Mouse (Mus musculus) liver, embryonic 14.5 days (tissue): ENCODE data around the gene Kcnab2. TPM values are rescaled to one million over a fixed set of nuclear protein-coding genes. Genes with fewer than 3 reads are reported as not detected.

Experiments
- ATAC-seq: fragments of 200-750 bp; cut with Nextera tagmentation; 2 replicates; pipeline ENCODE4 v1.8.0; 2017; ENCODE audit warnings: moderate number of reproducible peaks, mild to moderate bottlenecking, moderate library complexity; ENCODE audit not compliant: insufficient read depth
- DNase-seq, 3 experiments: peaks; one replicate each; pipeline ENCODE4 v3.0.0-alpha.2; 2012 to 2013; ENCODE audit warnings: low read depth in 3 of 3, low spot score in 3 of 3
- H3K27ac ChIP-seq: fragments of 300-500 bp; sonication (generic); 2 replicates; pipeline ENCODE4 v1.5.1; 2014; ENCODE audit warnings: moderate library complexity, mild to moderate bottlenecking, control low read depth, inconsistent platforms
- H3K27me3 ChIP-seq: fragments of 300-500 bp; sonication (generic); 2 replicates; pipeline ENCODE4 v1.6.1; 2014; ENCODE audit warnings: mild to moderate bottlenecking, low read length, moderate library complexity; ENCODE audit not compliant: control insufficient read depth, insufficient read depth
- H3K36me3 ChIP-seq: fragments of 300-500 bp; sonication (generic); replicated peaks from 2 replicates; pipeline ENCODE4 v1.6.1; 2014; ENCODE audit warnings: low read depth; ENCODE audit not compliant: control insufficient read depth, insufficient read depth
- H3K4me1 ChIP-seq, 2 experiments: fragments of 200-500 bp in 1 of 2; fragments of 300-500 bp in 1 of 2; sonication (generic) in 1 of 2; replicated peaks; 2 replicates each; pipeline ENCODE4 v1.6.1; 2012 to 2014; ENCODE audit warnings: antibody characterized with exemption in 1 of 2, inconsistent platforms in 1 of 2, low read length in 1 of 2; ENCODE audit not compliant: control insufficient read depth in 2 of 2, insufficient read depth in 2 of 2
- H3K4me2 ChIP-seq: fragments of 300-500 bp; sonication (generic); 2 replicates; pipeline ENCODE4 v1.6.1; 2014; ENCODE audit warnings: low read depth, mild to moderate bottlenecking, control low read depth, moderate library complexity
- H3K4me3 ChIP-seq, 2 experiments: fragments of 200-500 bp in 1 of 2; fragments of 300-500 bp in 1 of 2; sonication (generic) in 1 of 2; 2 replicates each; pipeline ENCODE4 v1.5.1; 2012 to 2014; ENCODE audit warnings: low read depth in 2 of 2, low read length in 2 of 2, mild to moderate bottlenecking in 2 of 2, control low read depth in 1 of 2, inconsistent platforms in 1 of 2, moderate library complexity in 1 of 2; ENCODE audit not compliant: insufficient read depth in 1 of 2
- H3K9ac ChIP-seq: fragments of 300-500 bp; sonication (generic); replicated peaks from 2 replicates; pipeline ENCODE4 v1.6.1; 2014; ENCODE audit warnings: mild to moderate bottlenecking, control low read depth, moderate library complexity
- H3K9me3 ChIP-seq: fragments of 300-500 bp; sonication (generic); 2 replicates; pipeline ENCODE4 v1.6.1; 2016; ENCODE audit warnings: low read length, mixed read lengths; ENCODE audit not compliant: control insufficient read depth
- CTCF ChIP-seq: IDR thresholded peaks from 2 replicates; pipeline ENCODE4 v1.5.1; 2016; ENCODE audit warnings: antibody characterized with exemption, low read depth, control low read depth
- EP300 ChIP-seq: IDR thresholded peaks from 2 replicates; pipeline ENCODE4 v1.6.1; 2016; ENCODE audit warnings: antibody characterized with exemption, low read depth
- WGBS: fragments of 180-500 bp; shearing (Covaris S2); extraction: QIAGEN DNeasy Blood & Tissue Kit; methylation state at CpG from one replicate; pipeline ENCODE4 v1.1.7; 2014; ENCODE audit not compliant: insufficient replicate concordance; 5-methylcytosine and 5-hydroxymethylcytosine counted together
- polyA plus RNA-seq, 2 experiments: library from polyadenylated mRNA; depleted of rRNA in 1 of 2; stranded (reverse) in 1 of 2; unstranded in 1 of 2; fragments of >200 nt; fragmentation: Nextera tagmentation in 1 of 2; extraction: Ambion mirVana in 1 of 2; gene quantifications; 2 replicates each; pipeline versions ENCODE4 v1.2.1 to v1.2.3; 2012 to 2014

The Kcnab2 gene
- 3.2 and 3.3 TPM in 2 replicates for polyA plus RNA-seq (2012; rRNA removed)
- polyA plus RNA-seq (2014; fragmentation: Nextera tagmentation; extraction: Ambion mirVana), result 5.9 and 6.3 TPM in 2 replicates

DNA sequence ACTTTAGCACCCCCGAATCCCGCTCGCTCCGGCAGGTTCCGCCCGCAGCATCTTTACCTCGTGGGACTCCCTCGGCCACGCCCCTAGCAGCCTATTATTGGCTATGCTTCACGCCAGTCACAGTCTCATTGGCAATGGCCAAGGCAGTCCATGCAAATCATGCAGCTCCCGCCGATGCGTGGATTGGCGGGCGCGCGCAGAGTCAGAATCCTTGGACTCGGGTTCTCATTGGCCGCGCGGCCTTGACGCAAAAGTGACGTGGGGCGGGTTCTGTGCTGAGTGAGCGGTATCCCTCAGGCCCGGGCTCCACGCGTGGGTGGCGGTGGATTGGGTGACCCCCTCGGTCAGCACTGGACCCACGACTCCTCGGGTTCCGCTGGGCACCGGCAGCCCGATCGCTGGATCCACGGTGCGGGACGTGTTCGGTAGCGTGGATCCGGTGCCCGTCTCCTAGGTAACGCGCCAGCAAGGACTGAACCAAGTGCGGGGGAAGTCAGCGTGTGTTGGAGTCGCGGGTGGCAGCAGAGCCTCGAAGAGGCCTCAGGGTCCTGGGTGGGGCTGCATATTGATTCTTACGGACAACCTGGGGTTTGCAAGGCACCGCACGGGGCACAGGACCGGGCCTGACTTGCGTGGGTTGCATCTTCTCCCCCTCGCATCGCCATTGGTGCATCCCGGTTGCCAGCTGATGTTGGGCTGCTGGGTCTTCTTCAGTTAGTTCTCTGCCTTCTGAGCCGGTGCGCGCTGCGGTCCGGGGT is at the start of gene Kcnab2:
Kcnab2 (minus strand) TSS at position 406 of the 758 bp plus-strand sequence.
- Histone ChIP-seq H3K9ac (no peak within 1 kb of the TSS), H3K4me3 (peak within 1 kb of the TSS; percentile 44 to 65), H3K27ac (no peak within 1 kb of the TSS), H3K4me2 (peak within 1 kb of the TSS; percentile 45), H3K27me3 (peaks cover 6% of the 10 kb centered on the region), H3K4me1 (no peaks in the 10 kb centered on the region), H3K9me3 (no peaks in the 10 kb centered on the region), H3K36me3 (no peaks in the 10 kb centered on the region)
- DNase-seq (peak; percentile 60 to 72 (median 70)), ATAC-seq (peak; percentile 91)
- TF ChIP-seq EP300, result no peak
- TF ChIP-seq CTCF, result no peak
- WGBS, result under 1% methylated on average over 63 of the region's 63 CpGs

DNA sequence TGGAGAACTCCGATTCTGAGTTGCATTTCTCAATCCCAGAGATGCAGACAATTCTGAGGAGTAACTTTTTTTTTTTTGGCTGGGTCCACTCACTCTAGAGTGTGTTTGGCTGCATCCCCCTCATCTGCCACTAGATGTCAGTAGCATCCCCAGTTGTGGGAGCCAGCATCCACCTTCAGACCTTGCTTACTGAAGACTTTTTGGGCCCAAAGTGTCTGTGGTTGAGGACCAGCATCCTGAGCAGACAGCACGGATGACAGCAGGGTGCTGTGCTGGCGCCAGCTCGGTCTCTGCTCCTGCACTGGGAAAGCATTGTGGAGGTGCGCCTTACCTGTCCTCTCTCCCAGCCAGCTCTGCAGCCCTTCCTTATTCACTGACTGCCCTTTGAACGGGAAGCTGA is 42.4 kb upstream of the Kcnab2 start:
- DNase-seq (peak in 1 of 3 experiments; percentile 4), ATAC-seq (no peak)
- no peak overlapping the region for H3K9ac ChIP-seq
- no peaks in the 10 kb centered on the region for H3K4me1 ChIP-seq
- H3K4me2 ChIP-seq, result no peak overlapping the region
- no peaks in the 10 kb centered on the region for H3K27me3 ChIP-seq
- no peak overlapping the region for H3K4me3 ChIP-seq
- H3K36me3 ChIP-seq, result no peaks in the 10 kb centered on the region
- no peak overlapping the region for H3K27ac ChIP-seq
- no peak for TF ChIP-seq EP300
- peak; percentile 73 for TF ChIP-seq CTCF
- no peaks in the 10 kb centered on the region for H3K9me3 ChIP-seq
- 25% methylated on average over 6 of the region's 6 CpGs for WGBS

DNA sequence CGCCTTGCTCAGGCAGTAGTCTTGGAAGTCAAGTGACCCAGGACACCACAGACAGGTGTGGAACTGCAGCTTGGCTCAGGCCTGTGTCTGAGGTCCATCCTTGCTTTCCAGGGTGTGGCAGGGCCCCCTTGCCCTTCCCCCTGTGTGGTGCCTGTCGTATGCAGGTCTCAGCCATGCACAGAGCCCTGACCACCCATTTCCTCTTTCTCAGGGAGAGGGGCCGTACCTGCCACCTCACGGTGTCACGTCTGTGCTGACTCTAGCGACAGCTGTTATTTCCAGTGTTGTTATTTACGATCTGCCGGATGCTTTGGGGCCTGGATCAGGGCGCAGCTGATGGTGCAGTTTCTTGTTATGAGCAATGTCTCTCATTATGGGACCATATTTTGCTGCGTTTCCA is 41.4 kb upstream of the Kcnab2 start:
- Histone ChIP-seq H3K27me3 (no peaks in the 10 kb centered on the region), H3K4me2 (no peak overlapping the region), H3K9me3 (no peaks in the 10 kb centered on the region), H3K36me3 (no peaks in the 10 kb centered on the region), H3K9ac (no peak overlapping the region), H3K4me3 (no peak overlapping the region), H3K4me1 (no peaks in the 10 kb centered on the region), H3K27ac (no peak overlapping the region)
- no peak for ATAC-seq
- 40% methylated on average over 10 of the region's 10 CpGs for WGBS
- TF ChIP-seq EP300 (no peak), CTCF (no peak)
- no peak for DNase-seq

DNA sequence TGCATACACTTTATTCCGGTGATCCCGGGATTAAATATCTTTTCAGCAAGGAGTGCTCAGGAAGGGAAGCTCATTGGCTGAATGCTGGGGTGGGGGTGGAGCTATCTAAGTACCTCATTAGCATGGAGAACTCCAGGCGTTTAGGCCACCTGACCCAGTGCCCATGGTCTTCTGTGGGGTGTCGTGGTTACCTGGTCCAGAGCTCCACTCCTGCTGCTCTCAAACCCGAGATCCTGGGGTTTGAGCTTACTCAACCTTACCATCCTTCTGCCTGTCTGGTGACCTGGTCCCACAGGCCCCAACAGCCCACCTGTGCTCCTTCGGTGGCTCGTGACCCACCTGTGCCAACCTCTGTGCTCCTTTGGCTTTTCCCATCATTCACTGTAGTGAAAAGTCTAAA is 37.2 kb upstream of the Kcnab2 start:
- H3K27me3 ChIP-seq, result no peaks in the 10 kb centered on the region
- WGBS, result 60% methylated on average over 7 of the region's 7 CpGs
- no peak overlapping the region for H3K4me2 ChIP-seq
- ATAC-seq (no peak), DNase-seq (no peak)
- no peak for TF ChIP-seq EP300
- TF ChIP-seq CTCF, result no peak
- no peaks in the 10 kb centered on the region for H3K36me3 ChIP-seq
- no peak overlapping the region for H3K27ac ChIP-seq
- no peaks in the 10 kb centered on the region; the same call in 1 of the 2 replicates for H3K9me3 ChIP-seq
- H3K9ac ChIP-seq, result no peak overlapping the region
- no peak overlapping the region for H3K4me3 ChIP-seq
- H3K4me1 ChIP-seq, result no peaks in the 10 kb centered on the region

DNA sequence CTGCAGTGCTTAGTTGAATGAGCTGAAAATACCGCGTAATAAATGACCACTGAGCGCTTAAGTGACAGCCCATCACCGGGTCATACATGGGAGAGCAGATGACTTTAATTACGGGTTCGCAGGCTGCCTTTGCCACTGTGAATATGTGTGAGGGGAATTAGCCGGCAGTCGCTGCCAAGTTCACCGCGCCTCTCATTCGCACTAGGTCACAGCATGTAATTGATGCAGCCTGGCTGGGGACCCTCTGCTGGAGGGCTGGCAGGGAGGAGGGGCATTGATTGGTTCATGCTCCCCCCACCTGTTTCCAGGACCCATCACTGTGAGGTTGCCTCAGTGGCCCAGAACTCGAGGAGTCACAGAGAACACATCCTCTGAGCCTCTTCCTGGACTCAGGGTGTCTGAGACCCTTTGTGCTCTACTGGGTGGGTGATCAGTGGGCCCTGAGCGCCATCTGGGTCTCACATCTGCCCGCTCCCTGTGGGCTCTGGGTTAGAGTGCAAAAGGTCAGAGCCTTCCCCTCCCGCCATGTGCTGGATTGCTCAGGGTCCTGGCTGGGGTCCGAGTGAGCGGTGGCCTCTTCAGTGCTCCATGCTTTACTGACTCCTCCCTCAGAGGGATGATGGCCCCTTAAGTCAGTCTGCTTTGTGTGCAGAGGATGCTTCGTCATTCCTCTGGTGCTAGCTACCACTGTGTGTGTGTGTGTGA is 34.7 kb upstream of the Kcnab2 start:
- Histone ChIP-seq H3K4me1 (no peaks in the 10 kb centered on the region), H3K36me3 (no peaks in the 10 kb centered on the region), H3K27ac (no peak overlapping the region), H3K4me3 (no peak overlapping the region), H3K9ac (no peak overlapping the region), H3K9me3 (no peaks in the 10 kb centered on the region; the same call in 1 of the 2 replicates), H3K4me2 (no peak overlapping the region), H3K27me3 (no peaks in the 10 kb centered on the region)
- DNase-seq (no peak), ATAC-seq (no peak)
- 70% methylated on average over 18 of the region's 18 CpGs for WGBS
- TF ChIP-seq EP300 (no peak), CTCF (no peak)
